Mouse (Mus musculus) heart, adult 2 months (tissue): ENCODE measurements around the gene Golt1b.

Source experiments
- CTCF ChIP-seq: fragments of 200-600 bp; IDR thresholded peaks from 2 replicates; pipeline ENCODE4 v1.8.1; 2022; ENCODE audit warnings: antibody characterized with exemption, mild to moderate bottlenecking, moderate library complexity
- POLR2A ChIP-seq: fragments of 200-500 bp; IDR thresholded peaks from 2 replicates; pipeline ENCODE4 v1.6.1; 2011; ENCODE audit warnings: mild to moderate bottlenecking, low read depth, low read length, control low read depth; ENCODE audit not compliant: insufficient read depth

DNA sequence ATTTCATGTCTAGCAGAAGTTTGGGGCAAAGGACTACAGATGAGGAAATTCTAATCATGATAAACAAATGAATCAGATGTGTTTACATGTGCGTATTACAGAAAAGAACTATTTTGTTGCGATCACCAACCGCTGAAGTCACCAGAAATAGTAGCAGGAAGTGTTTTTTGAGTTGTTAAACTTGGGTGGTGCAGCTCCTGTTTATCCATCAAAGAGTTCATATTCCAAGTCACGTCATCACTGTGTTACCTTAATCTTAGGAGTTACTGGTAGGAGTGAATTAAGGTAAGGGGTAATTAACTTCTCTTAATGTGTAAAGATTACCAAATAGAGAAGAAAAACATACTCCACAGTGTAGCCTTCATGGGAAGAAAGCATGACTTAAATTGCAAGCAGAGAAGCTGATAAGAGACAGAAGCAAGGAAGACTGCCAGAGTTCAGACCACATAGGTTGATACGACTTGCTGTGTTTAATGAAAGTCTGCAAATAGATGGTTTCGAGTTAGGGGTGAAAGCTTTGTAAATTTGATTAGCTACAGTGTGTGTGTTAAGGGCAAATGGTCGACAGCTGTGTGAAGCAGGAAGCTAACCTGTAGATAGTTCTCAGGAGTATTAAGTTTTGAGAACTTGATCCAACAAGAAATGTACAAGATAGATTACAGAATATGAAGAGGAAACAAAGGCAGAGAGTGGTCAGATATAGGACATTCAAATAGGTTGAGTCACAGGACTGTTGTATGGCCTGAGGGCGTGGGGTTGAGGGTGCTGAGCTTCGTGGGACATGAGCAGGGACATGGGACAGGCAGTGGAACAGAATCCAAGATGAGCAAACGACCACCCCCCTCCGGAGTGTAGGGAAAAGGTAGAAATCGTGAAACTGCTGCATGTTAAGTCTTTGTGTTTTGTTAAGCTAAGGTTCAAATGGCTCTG, 40.6 kb upstream of the Golt1b start:
- TF ChIP-seq CTCF (no peak), POLR2A (no peak)
